Mouse (Mus musculus): ENCODE measurements around the gene Eef1a1. TPM values are rescaled to one million over a fixed set of nuclear protein-coding genes. Genes with fewer than 3 reads are reported as not detected.

Eef1a1 gene
- total and polyA plus RNA-seq, 2 experiments from 2014 or later: 2,461 to 6,169 TPM

DNA sequence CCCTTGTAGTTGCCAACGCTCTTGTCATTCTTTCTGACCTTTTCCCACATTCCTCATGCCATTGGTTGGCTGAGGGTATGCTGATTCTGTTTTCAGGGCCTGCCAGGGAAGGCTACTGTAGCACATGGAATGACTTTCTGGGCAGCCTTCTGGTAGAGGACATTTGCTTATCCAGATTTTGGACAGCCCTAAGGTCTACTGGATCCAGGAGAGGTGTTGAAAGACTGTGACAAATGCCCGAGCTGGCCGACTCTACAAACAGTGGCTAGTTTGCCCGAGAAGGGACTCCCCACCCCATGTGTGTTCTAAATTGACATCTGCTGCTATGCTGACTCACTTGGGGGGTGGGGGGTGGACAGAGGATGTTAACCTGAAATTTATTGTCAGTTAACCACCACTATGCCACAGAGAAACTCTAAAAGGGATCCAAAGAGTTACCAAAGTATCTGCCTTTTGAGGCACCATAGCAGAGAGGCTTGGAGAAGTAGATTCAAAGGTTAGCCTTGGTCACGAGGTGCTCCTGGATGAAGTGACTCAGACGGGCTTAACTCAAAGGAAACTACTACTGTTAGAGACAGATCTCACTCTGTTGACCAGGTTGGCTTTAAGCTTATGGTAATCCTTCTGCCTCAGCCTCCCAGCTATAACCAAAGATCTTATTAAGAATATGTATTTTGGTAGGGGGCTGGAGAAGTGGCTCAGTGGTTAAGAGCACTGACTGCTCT lies 25.0 kb upstream of the Eef1a1 start:
- no peaks in the 10 kb centered on the region for H3K36me3 ChIP-seq (ENCODE audit: insufficient read depth, low read length)
- H3K27ac ChIP-seq (ENCODE audit: low read depth, low read length): no peak overlapping the region
- WGBS: 82% methylated on average over 6 of the region's 6 CpGs
- ATAC-seq (ENCODE audit: low FRiP score): no peak
- no peak for DNase-seq (ENCODE audit: low spot score)
- H3K27me3 ChIP-seq (ENCODE audit: insufficient read depth, low read length): no peaks in the 10 kb centered on the region
- H3K9ac ChIP-seq (replicated peaks; ENCODE audit: low read length, poor library complexity, severe bottlenecking): no peak overlapping the region
- no peak overlapping the region for H3K4me2 ChIP-seq (ENCODE audit: low read depth, low read length, poor library complexity, severe bottlenecking)
- H3K9me3 ChIP-seq (ENCODE audit: low read length): no peaks in the 10 kb centered on the region
- no peak overlapping the region for H3K4me3 ChIP-seq (ENCODE audit: low read depth, low read length)
- TF ChIP-seq CTCF (IDR thresholded peaks at IDR 0.05): no peak
- H3K4me1 ChIP-seq (ENCODE audit: insufficient read depth, low read length): no peaks in the 10 kb centered on the region

DNA sequence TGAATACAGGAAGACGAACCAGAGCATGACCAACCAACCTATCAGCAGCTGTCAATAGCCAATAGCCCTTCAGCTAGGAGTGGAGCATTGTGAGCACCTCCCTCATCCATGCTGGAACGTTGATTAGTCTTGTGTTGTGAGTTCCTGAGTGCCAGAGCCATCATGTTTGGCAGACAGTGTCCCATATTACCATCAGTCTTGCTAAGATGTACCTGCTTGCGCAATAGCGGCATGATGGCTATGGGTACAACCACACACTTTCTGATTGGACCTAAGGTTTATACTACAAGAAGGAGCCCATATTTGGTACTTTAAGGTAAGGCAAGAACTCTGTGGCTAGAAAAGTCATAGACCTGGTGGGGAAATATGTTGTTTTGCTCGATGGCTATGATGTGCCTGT lies 22.8 kb upstream of the Eef1a1 start:
- TF ChIP-seq CTCF (IDR thresholded peaks at IDR 0.05): no peak
- H3K27ac ChIP-seq (ENCODE audit: low read depth, low read length): no peak overlapping the region
- H3K9me3 ChIP-seq (ENCODE audit: low read length): no peaks in the 10 kb centered on the region
- no peaks in the 10 kb centered on the region for H3K27me3 ChIP-seq (ENCODE audit: insufficient read depth, low read length)
- H3K9ac ChIP-seq (replicated peaks; ENCODE audit: low read length, poor library complexity, severe bottlenecking): no peak overlapping the region
- DNase-seq (ENCODE audit: low spot score) (no peak), ATAC-seq (ENCODE audit: low FRiP score) (no peak)
- no peaks in the 10 kb centered on the region; the same call in 1 of the 2 replicates for H3K36me3 ChIP-seq (ENCODE audit: insufficient read depth, low read length)
- 97% methylated on average over 5 of the region's 5 CpGs for WGBS
- no peak overlapping the region for H3K4me3 ChIP-seq (ENCODE audit: low read depth, low read length)
- H3K4me1 ChIP-seq (ENCODE audit: insufficient read depth, low read length): no peaks in the 10 kb centered on the region
- no peak overlapping the region for H3K4me2 ChIP-seq (ENCODE audit: low read depth, low read length, poor library complexity, severe bottlenecking)

GRCm38 (mm10) chr9:78508106-78508786 lies 19.3 kb upstream of the Eef1a1 start:
- Histone ChIP-seq H3K9ac (replicated peaks; ENCODE audit: low read length, poor library complexity, severe bottlenecking) (no peak overlapping the region), H3K4me3 (ENCODE audit: low read depth, low read length) (no peak overlapping the region), H3K9me3 (ENCODE audit: low read length) (no peaks in the 10 kb centered on the region), H3K27ac (ENCODE audit: low read depth, low read length) (no peak overlapping the region), H3K4me2 (ENCODE audit: low read depth, low read length, poor library complexity, severe bottlenecking) (no peak overlapping the region), H3K27me3 (ENCODE audit: insufficient read depth, low read length) (no peaks in the 10 kb centered on the region), H3K4me1 (ENCODE audit: insufficient read depth, low read length) (peaks cover 15% of the 10 kb centered on the region), H3K36me3 (ENCODE audit: insufficient read depth, low read length) (no peaks in the 10 kb centered on the region; the same call in 1 of the 2 replicates)
- DNase-seq (ENCODE audit: low spot score) (no peak), ATAC-seq (ENCODE audit: low FRiP score) (no peak)
- no peak for TF ChIP-seq CTCF (IDR thresholded peaks at IDR 0.05)
- WGBS: 93% methylated on average over 16 of the region's 16 CpGs

DNA sequence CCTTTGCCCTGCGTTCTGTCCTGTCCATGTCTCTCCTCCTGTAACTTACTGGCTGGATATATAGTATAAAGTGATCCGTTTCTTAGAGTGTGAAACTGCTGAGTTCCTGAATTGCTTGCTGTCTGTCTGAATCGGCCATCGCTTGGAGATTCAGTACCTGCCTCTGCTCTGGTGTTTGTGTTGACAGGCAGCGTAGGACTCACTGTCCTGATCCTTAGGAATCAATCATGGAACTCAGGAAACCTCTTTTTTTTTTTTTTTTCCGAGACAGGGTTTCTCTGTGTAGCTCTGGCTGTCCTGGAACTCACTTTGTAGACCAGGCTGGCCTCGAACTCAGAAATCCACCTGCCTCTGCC lies 17.7 kb upstream of the Eef1a1 start:
- H3K4me3 ChIP-seq (ENCODE audit: low read depth, low read length): no peak overlapping the region
- peak overlapping the region; percentile 33; the same call in 1 of the 2 replicates for H3K9ac ChIP-seq (replicated peaks; ENCODE audit: low read length, poor library complexity, severe bottlenecking)
- no peak overlapping the region for H3K4me2 ChIP-seq (ENCODE audit: low read depth, low read length, poor library complexity, severe bottlenecking)
- H3K27me3 ChIP-seq (ENCODE audit: insufficient read depth, low read length): no peaks in the 10 kb centered on the region
- H3K9me3 ChIP-seq (ENCODE audit: low read length): no peaks in the 10 kb centered on the region
- H3K4me1 ChIP-seq (ENCODE audit: insufficient read depth, low read length): peaks cover 16% of the 10 kb centered on the region
- H3K27ac ChIP-seq (ENCODE audit: low read depth, low read length): no peak overlapping the region
- WGBS: 84% methylated on average over 6 of the region's 7 CpGs
- no peak for DNase-seq (ENCODE audit: low spot score)
- no peak for TF ChIP-seq CTCF (IDR thresholded peaks at IDR 0.05)
- ATAC-seq (ENCODE audit: low FRiP score): no peak
- no peaks in the 10 kb centered on the region; the same call in 1 of the 2 replicates for H3K36me3 ChIP-seq (ENCODE audit: insufficient read depth, low read length)

GRCm38 (mm10) chr9:78506002-78506721 lies 17.2 kb upstream of the Eef1a1 start:
- Histone ChIP-seq H3K27ac (ENCODE audit: low read depth, low read length) (no peak overlapping the region), H3K27me3 (ENCODE audit: insufficient read depth, low read length) (no peaks in the 10 kb centered on the region), H3K4me3 (ENCODE audit: low read depth, low read length) (no peak overlapping the region), H3K9ac (replicated peaks; ENCODE audit: low read length, poor library complexity, severe bottlenecking) (peak overlapping the region; percentile 33; the same call in 1 of the 2 replicates), H3K9me3 (ENCODE audit: low read length) (no peaks in the 10 kb centered on the region), H3K4me2 (ENCODE audit: low read depth, low read length, poor library complexity, severe bottlenecking) (no peak overlapping the region), H3K36me3 (ENCODE audit: insufficient read depth, low read length) (no peaks in the 10 kb centered on the region; the same call in 1 of the 2 replicates), H3K4me1 (ENCODE audit: insufficient read depth, low read length) (peaks cover 16% of the 10 kb centered on the region)
- TF ChIP-seq CTCF (IDR thresholded peaks at IDR 0.05): no peak
- DNase-seq (ENCODE audit: low spot score) (no peak), ATAC-seq (ENCODE audit: low FRiP score) (no peak)
- WGBS: 71% methylated on average over 11 of the region's 11 CpGs

Measured in midbrain, postnatal 0 days (tissue).